Mouse (Mus musculus): ENCODE measurements around the gene Gsk3a.

DNA sequence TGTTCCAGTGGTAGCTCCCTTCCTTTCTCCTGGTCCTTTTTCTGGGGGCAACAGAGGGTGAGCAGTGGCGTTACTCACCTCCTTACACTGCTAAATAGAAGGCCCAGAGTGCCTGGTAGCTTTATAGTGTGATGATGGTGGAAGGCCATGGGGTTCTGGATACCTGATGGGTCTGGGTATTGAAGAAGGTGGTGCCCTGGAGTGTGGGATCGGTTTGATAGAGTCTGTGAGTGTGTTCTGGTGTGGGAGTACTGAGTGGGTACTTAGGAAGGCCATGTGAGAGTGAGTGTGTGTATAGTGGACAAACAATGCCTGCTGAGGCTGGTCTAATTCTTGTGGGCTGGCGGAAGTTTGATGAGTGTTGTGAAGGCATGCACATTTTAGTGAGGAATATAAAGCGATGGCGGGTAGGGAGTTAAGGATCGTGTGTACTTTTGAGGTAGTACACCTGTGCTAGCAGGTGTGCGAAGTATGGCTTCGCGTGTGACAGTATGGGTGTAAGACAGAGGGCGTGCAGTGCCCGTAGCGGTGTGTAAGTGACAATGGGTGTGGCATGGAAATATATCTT, 43.6 kb upstream of the Gsk3a start:
- TF ChIP-seq CTCF (IDR thresholded peaks at IDR 0.05; ENCODE audit: control insufficient read depth, insufficient read depth, insufficient replicate concordance, low read depth, low read length) (no peak), POLR2A (IDR thresholded peaks at IDR 0.05; ENCODE audit: control insufficient read depth, low read depth, low read length) (no peak)
